Mouse (Mus musculus) intestine, embryonic 14.5 days (tissue): ENCODE measurements around the gene Ube2f. TPM values are rescaled to one million over a fixed set of nuclear protein-coding genes. Genes with fewer than 3 reads are reported as not detected.

Experiments
- ATAC-seq: fragments of 200-750 bp; cut with Nextera tagmentation; replicated peaks from 2 replicates; pipeline ENCODE4 v1.8.0; 2017; ENCODE audit warnings: low read depth, moderate number of reproducible peaks, moderate TSS enrichment, moderate library complexity; ENCODE audit not compliant: low FRiP score, low TSS enrichment
- DNase-seq: peaks from one replicate; pipeline ENCODE4 v3.0.0-alpha.2; 2018; ENCODE audit warnings: low spot score
- H3K27ac ChIP-seq: fragments of 300-500 bp; sonication (generic); 2 replicates; pipeline ENCODE4 v1.5.1; 2014; ENCODE audit warnings: low read depth, mild to moderate bottlenecking, control low read depth
- H3K27me3 ChIP-seq: fragments of 300-500 bp; sonication (generic); replicated peaks from 2 replicates; pipeline ENCODE4 v1.6.1; 2014; ENCODE audit warnings: low read length, control low read depth; ENCODE audit not compliant: control insufficient read depth, insufficient read depth
- H3K36me3 ChIP-seq: fragments of 300-500 bp; sonication (generic); 2 replicates; pipeline ENCODE4 v1.6.1; 2014; ENCODE audit warnings: low read length, control low read depth; ENCODE audit not compliant: control insufficient read depth, insufficient read depth
- H3K4me1 ChIP-seq: fragments of 300-500 bp; sonication (generic); replicated peaks from 2 replicates; pipeline ENCODE4 v1.6.1; 2014; ENCODE audit warnings: low read length, control low read depth, mixed read lengths; ENCODE audit not compliant: control insufficient read depth, insufficient read depth
- H3K4me2 ChIP-seq: fragments of 300-500 bp; sonication (generic); 2 replicates; pipeline ENCODE4 v1.6.1; 2014; ENCODE audit warnings: low read length
- H3K4me3 ChIP-seq: fragments of 300-500 bp; sonication (generic); 2 replicates; pipeline ENCODE4 v1.5.1; 2014; ENCODE audit warnings: low read depth, low read length, control low read depth, mixed read lengths
- H3K9ac ChIP-seq: fragments of 300-500 bp; sonication (generic); 2 replicates; pipeline ENCODE4 v1.6.1; 2014; ENCODE audit warnings: mild to moderate bottlenecking, low read length
- H3K9me3 ChIP-seq: fragments of 300-500 bp; sonication (generic); 2 replicates; pipeline ENCODE4 v1.6.1; 2016; ENCODE audit warnings: low read length, control low read depth; ENCODE audit not compliant: control insufficient read depth
- WGBS: fragments of 180-500 bp; shearing (Covaris S2); extraction: QIAGEN DNeasy Blood & Tissue Kit; methylation state at CpG from one replicate; pipeline ENCODE4 v1.1.7; 2014; 5-methylcytosine and 5-hydroxymethylcytosine counted together
- polyA plus RNA-seq: library from polyadenylated mRNA; unstranded; fragments of >200 nt; fragmentation: Nextera tagmentation; extraction: Ambion mirVana; gene quantifications from 2 replicates; pipeline ENCODE4 v1.2.1, GENCODE M21; 2014

The Ube2f gene
- polyA plus RNA-seq, 1 experiment from 2014 or later, result 71.6 TPM

- Histone ChIP-seq H3K36me3 (no peaks in the 10 kb centered on the region), H3K4me3 (no peak overlapping the region), H3K4me2 (no peak overlapping the region), H3K9me3 (no peaks in the 10 kb centered on the region), H3K27ac (no peak overlapping the region), H3K4me1 (no peaks in the 10 kb centered on the region; the same call in 1 of the 2 replicates), H3K9ac (no peak overlapping the region), H3K27me3 (no peaks in the 10 kb centered on the region)
- WGBS, result 55% methylated on average over 4 of the region's 4 CpGs
- no peak for DNase-seq
- no peak for ATAC-seq
Measured at GRCm38 (mm10) chr1:91332102-91332501, 82.0 kb downstream of the Ube2f start.

DNA sequence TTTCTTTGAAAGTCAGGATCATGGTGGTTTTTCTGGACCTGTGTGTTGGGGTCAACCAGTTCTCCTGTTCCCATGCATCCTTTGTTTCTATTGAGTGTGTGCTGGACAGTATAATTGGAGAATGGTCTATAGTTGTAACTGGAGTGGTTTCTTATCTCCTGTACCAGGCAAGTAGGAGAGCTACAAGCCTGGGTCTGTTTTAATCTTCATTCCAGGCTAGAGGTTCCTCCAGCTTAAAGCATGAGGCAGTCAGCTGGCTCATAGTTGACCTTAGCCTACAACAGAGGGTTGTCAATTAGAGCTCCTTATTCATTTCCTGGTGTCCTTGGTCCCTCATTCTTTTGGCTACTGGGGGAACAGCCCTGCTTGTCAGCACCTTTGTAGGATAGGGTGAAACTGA is 83.5 kb downstream of the Ube2f start:
- H3K4me3 ChIP-seq, result no peak overlapping the region
- ATAC-seq (no peak), DNase-seq (no peak)
- H3K27me3 ChIP-seq, result no peaks in the 10 kb centered on the region
- H3K36me3 ChIP-seq, result no peaks in the 10 kb centered on the region
- H3K9ac ChIP-seq, result no peak overlapping the region
- H3K4me1 ChIP-seq, result no peaks in the 10 kb centered on the region; the same call in 1 of the 2 replicates
- H3K9me3 ChIP-seq, result no peaks in the 10 kb centered on the region
- no peak overlapping the region for H3K27ac ChIP-seq
- no peak overlapping the region for H3K4me2 ChIP-seq

GRCm38 (mm10) chr1:91337355-91337754 is 87.3 kb downstream of the Ube2f start:
- Histone ChIP-seq H3K36me3 (no peaks in the 10 kb centered on the region), H3K4me1 (no peaks in the 10 kb centered on the region), H3K9ac (no peak overlapping the region), H3K27ac (no peak overlapping the region), H3K27me3 (0 out of 2 replicates have a peak, but pooled peaks cover 3% of the 10 kb centered on the region), H3K4me2 (no peak overlapping the region), H3K9me3 (no peaks in the 10 kb centered on the region), H3K4me3 (no peak overlapping the region)
- no peak for ATAC-seq
- 85% methylated on average over 7 of the region's 7 CpGs for WGBS
- no peak for DNase-seq

Other genes starting within 250 kb of the Ube2f start
- gene Rbm44, start 105.2 kb upstream of the Ube2f start, polyA plus RNA-seq, result 0.94 and 1.3 TPM in 2 replicates
- 5.4 and 6.0 TPM in 2 replicates for gene Ramp1, start 70.5 kb upstream of the Ube2f start, polyA plus RNA-seq
- gene Scly, start 48.0 kb downstream of the Ube2f start, polyA plus RNA-seq, result 13.5 and 16.9 TPM in 2 replicates
- not detected in 2 replicates for gene Espnl, start 71.8 kb downstream of the Ube2f start, polyA plus RNA-seq
- gene Klhl30, start 100.7 kb downstream of the Ube2f start, polyA plus RNA-seq, result 0.44 and 0.85 TPM in 2 replicates
- gene Erfe, start 116.1 kb downstream of the Ube2f start, polyA plus RNA-seq, result 10.8 and 10.9 TPM in 2 replicates
- gene Ilkap, start 148.5 kb downstream of the Ube2f start, polyA plus RNA-seq, result 135 and 147 TPM in 2 replicates
- gene Hes6, start 163.7 kb downstream of the Ube2f start, polyA plus RNA-seq, result 79.3 and 84.4 TPM in 2 replicates
- gene Per2, start 209.0 kb downstream of the Ube2f start, polyA plus RNA-seq, result 5.9 and 6.7 TPM in 2 replicates
- 5.9 and 6.7 TPM in 2 replicates for gene Traf3ip1, start 244.3 kb downstream of the Ube2f start, polyA plus RNA-seq